Mouse (Mus musculus) erythroblast, embryonic 14.5 days (primary cell): ENCODE data around the gene Golph3l.

Experiments
- GATA1 ChIP-seq: IDR thresholded peaks from 2 replicates; pipeline ENCODE4 v1.6.1; 2012; ENCODE audit warnings: low read length, inconsistent platforms, mixed read lengths
- TAL1 ChIP-seq: IDR thresholded peaks from 3 replicates; pipeline ENCODE4 v1.6.1; 2012; ENCODE audit warnings: low read length, inconsistent platforms, mixed read lengths

GRCm38 (mm10) chr3:95613996-95614395, 25.3 kb downstream of the Golph3l start:
- TF ChIP-seq GATA1 (no peak), TAL1 (no peak)
